Comparison of ENCODE assay signal across 14 mouse cellular contexts in genomic region chr12:72366104-72366437, GRCm38 (mm10). TPM values are rescaled to one million over a fixed set of nuclear protein-coding genes. Genes with fewer than 3 reads are reported as not detected.
DNase-seq lines count a peak whose midpoint lies in the region; ATAC-seq and TF ChIP-seq lines count a peak whose summit lies in the region.
"Had no signal": no experiment of that assay in that cellular context is flagged by ENCODE, and none has a peak within 500 bp of the region (broad histone marks: within the 10 kb centered on the region; RNA-seq: fewer than 3 reads in every experiment).

No protein-coding gene starts in this region.

- H3K4me2 ChIP-seq in forebrain, postnatal 0 days (ENCODE audit: low read depth) = no peak overlapping the region
- no peak overlapping the region for H3K4me2 ChIP-seq in midbrain, embryonic 13.5 days (replicated peaks)
- H3K4me2 ChIP-seq: heart, embryonic 11.5 days had no signal

- H3K4me3 ChIP-seq in forebrain, postnatal 0 days (ENCODE audit: low read depth, low read length) = no peak overlapping the region
- H3K4me3 ChIP-seq in midbrain, embryonic 13.5 days (replicated peaks) = no peak overlapping the region
- H3K4me3 ChIP-seq: left cerebral cortex, adult 2 months; myocyte had no signal

- no peak for TF ChIP-seq CTCF in forebrain, postnatal 0 days (IDR thresholded peaks at IDR 0.05; ENCODE audit: low read depth)

- no peaks in the 10 kb centered on the region for H3K9me3 ChIP-seq in forebrain, postnatal 0 days (ENCODE audit: low read length)
- H3K9me3 ChIP-seq in midbrain, embryonic 13.5 days = no peaks in the 10 kb centered on the region

- H3K27ac ChIP-seq in forebrain, postnatal 0 days (ENCODE audit: low read depth, low read length) = peak overlapping the region; percentile 41; the same call in 1 of the 2 replicates
- peak overlapping the region; percentile 76 for H3K27ac ChIP-seq in midbrain, embryonic 13.5 days
- H3K27ac ChIP-seq: left cerebral cortex, adult 2 months had no signal

- no CpG with 5 or more reads among the region's 2 CpGs for WGBS in forebrain, postnatal 0 days
- WGBS in midbrain, embryonic 13.5 days = no CpG with 5 or more reads among the region's 2 CpGs

- H3K4me1 ChIP-seq in forebrain, postnatal 0 days (ENCODE audit: insufficient read depth) = peaks cover 4% of the 10 kb centered on the region; the same call in 1 of the 2 replicates
- peaks cover 45% of the 10 kb centered on the region for H3K4me1 ChIP-seq in midbrain, embryonic 13.5 days (replicated peaks)

- peak; percentile 32 for ATAC-seq in forebrain, postnatal 0 days
- peak; percentile 61 for ATAC-seq in midbrain, embryonic 13.5 days

- no peaks in the 10 kb centered on the region for H3K36me3 ChIP-seq in forebrain, postnatal 0 days (ENCODE audit: insufficient read depth)
- no peaks in the 10 kb centered on the region for H3K36me3 ChIP-seq in midbrain, embryonic 13.5 days

- H3K27me3 ChIP-seq in forebrain, postnatal 0 days (ENCODE audit: insufficient read depth, low read length) = no peaks in the 10 kb centered on the region
- H3K27me3 ChIP-seq in midbrain, embryonic 13.5 days = no peaks in the 10 kb centered on the region
- H3K27me3 ChIP-seq: CH12.LX had no signal

- DNase-seq in ES-CJ7 (ENCODE audit: low read depth, low spot score) = peak; percentile 15
- DNase-seq in embryo, embryonic 10.5 days (ENCODE audit: low spot score) = peak; percentile 32
- no peak for DNase-seq in forebrain, postnatal 0 days
- no peak for DNase-seq in yolk sac, embryonic 10.5 days (ENCODE audit: low spot score)
- no peak for DNase-seq in natural killer cell, adult 2 months (ENCODE audit: low spot score in 2 of 2)
- DNase-seq in kidney, adult 9 months = no peak
- DNase-seq: cerebellum, postnatal 10 days; kidney, postnatal 36 days; lung, postnatal 36 days had no signal

- no peak overlapping the region for H3K9ac ChIP-seq in forebrain, postnatal 0 days
- no peak overlapping the region for H3K9ac ChIP-seq in midbrain, embryonic 13.5 days (replicated peaks)

RNA-seq across cellular contexts. Expression of gene Rtn1, which starts 42.8 kb away (rescaled TPM):
- 1,286 and 1,411 TPM in 2 replicates for total RNA-seq in forebrain, postnatal 0 days (2014; rRNA removed)
- 2,997 and 3,605 TPM in 2 replicates for polyA plus RNA-seq in forebrain, postnatal 0 days (2015; fragmentation: Nextera tagmentation; extraction: Ambion mirVana)
- 1,917 and 2,038 TPM in 2 replicates for polyA plus RNA-seq in midbrain, embryonic 13.5 days (2015; fragmentation: Nextera tagmentation; extraction: Ambion mirVana)
- polyA plus RNA-seq: myocyte had no signal

Comparison
In these comparisons a context has a peak if more than half of its experiments do, and no peak if none do; other contexts are left out.
1. DNase-seq: peak in ES-CJ7 (single experiment) and embryo, embryonic 10.5 days (single experiment); none in forebrain, postnatal 0 days (single experiment), yolk sac, embryonic 10.5 days (single experiment), natural killer cell, adult 2 months (0 of 2) and kidney, adult 9 months (single experiment).